In genomic region chr5:90930546-90930945, GRCm38 (mm10) we compare ENCODE assay signal across 8 mouse cellular contexts. TPM values are rescaled to one million over a fixed set of nuclear protein-coding genes. Genes with fewer than 3 reads are reported as not detected.
A peak's percentile ranks its signal among the peaks of the same experiment; 100 is the strongest.
DNase-seq lines count a peak whose midpoint lies in the region; ATAC-seq and TF ChIP-seq lines count a peak whose summit lies in the region.

No protein-coding gene starts in this region.

- peak overlapping the region; percentile 78 for H3K4me3 ChIP-seq in kidney, embryonic 15.5 days (replicated peaks)
- peak overlapping the region; percentile 65 for H3K4me3 ChIP-seq in cortical plate, adult 2 months (ENCODE audit: insufficient read depth, low read length)
- H3K4me3 ChIP-seq in hindbrain, postnatal 0 days (ENCODE audit: low read length) = peak overlapping the region; percentile 71
- H3K4me3 ChIP-seq in midbrain, embryonic 15.5 days = peak overlapping the region; percentile 61

- H3K4me2 ChIP-seq in kidney, embryonic 15.5 days = peak overlapping the region; percentile 62
- H3K4me2 ChIP-seq in hindbrain, postnatal 0 days (ENCODE audit: low read depth, low read length) = peak overlapping the region; percentile 75
- peak overlapping the region; percentile 70 for H3K4me2 ChIP-seq in midbrain, embryonic 15.5 days

- H3K27me3 ChIP-seq in kidney, embryonic 15.5 days = no peaks in the 10 kb centered on the region
- no peaks in the 10 kb centered on the region for H3K27me3 ChIP-seq in hindbrain, postnatal 0 days (ENCODE audit: insufficient read depth, low read length)
- no peaks in the 10 kb centered on the region for H3K27me3 ChIP-seq in midbrain, embryonic 15.5 days (replicated peaks)

- TF ChIP-seq POLR2A in cortical plate, adult 2 months (IDR thresholded peaks at IDR 0.05; ENCODE audit: extremely low read depth, insufficient read depth, low read length) = no peak

- H3K9ac ChIP-seq in kidney, embryonic 15.5 days = peak overlapping the region; percentile 91
- H3K9ac ChIP-seq in hindbrain, postnatal 0 days (replicated peaks; ENCODE audit: low read length) = peak overlapping the region; percentile 98
- H3K9ac ChIP-seq in midbrain, embryonic 15.5 days = peak overlapping the region; percentile 85

- H3K27ac ChIP-seq in kidney, embryonic 15.5 days = peak overlapping the region; percentile 99
- H3K27ac ChIP-seq in cortical plate, adult 2 months (ENCODE audit: insufficient read depth, low read length) = peak overlapping the region; percentile 83; the same call in 1 of the 2 replicates
- peak overlapping the region; percentile 98 for H3K27ac ChIP-seq in hindbrain, postnatal 0 days
- H3K27ac ChIP-seq in midbrain, embryonic 15.5 days = peak overlapping the region; percentile 99

- intact Hi-C loops in left cerebral cortex, postnatal 36 days (cut with DNase I) = no loop called here

- 0 out of 2 replicates have a peak, but pooled peaks have one; percentile 2 for ATAC-seq in kidney, embryonic 15.5 days (replicated peaks; ENCODE audit: low FRiP score)
- ATAC-seq in hindbrain, postnatal 0 days = peak; percentile 16; the same call in 1 of the 2 replicates
- peak; percentile 3 for ATAC-seq in midbrain, embryonic 15.5 days (replicated peaks)
- ATAC-seq in monocyte, adult 5-6 weeks (replicated peaks; ENCODE audit: insufficient number of reproducible peaks, low FRiP score, low TSS enrichment, poor library complexity, severe bottlenecking) = no peak

- WGBS in kidney, embryonic 15.5 days = 27% methylated on average over 2 of the region's 2 CpGs
- WGBS in hindbrain, postnatal 0 days = 48% methylated on average over 2 of the region's 2 CpGs
- 40% methylated on average over 2 of the region's 2 CpGs for WGBS in midbrain, embryonic 15.5 days

- peaks cover 11% of the 10 kb centered on the region for H3K4me1 ChIP-seq in kidney, embryonic 15.5 days
- peaks cover 3% of the 10 kb centered on the region for H3K4me1 ChIP-seq in cortical plate, adult 2 months (ENCODE audit: control insufficient read depth, insufficient read depth, low read length)
- H3K4me1 ChIP-seq in hindbrain, postnatal 0 days (ENCODE audit: insufficient read depth, low read length) = peaks cover 9% of the 10 kb centered on the region; the same call in 1 of the 2 replicates
- H3K4me1 ChIP-seq in midbrain, embryonic 15.5 days = peaks cover 17% of the 10 kb centered on the region

- no peak for TF ChIP-seq CTCF in cortical plate, adult 2 months (IDR thresholded peaks at IDR 0.05; ENCODE audit: extremely low read depth, insufficient read depth, low read length)
- no peak for TF ChIP-seq CTCF in hindbrain, postnatal 0 days (IDR thresholded peaks at IDR 0.05; ENCODE audit: low read depth)

- no peak for DNase-seq in kidney, postnatal 4 days
- peak; percentile 9 for DNase-seq in hindbrain, postnatal 0 days (ENCODE audit: low spot score)
- no peak for DNase-seq in layer of hippocampus, postnatal 25 days (ENCODE audit: extremely low spot score in 1 of 2, low spot score in 1 of 2)
- DNase-seq in left cerebral cortex, postnatal 36 days (ENCODE audit: low spot score in 2 of 2) = no peak

- H3K9me3 ChIP-seq in kidney, embryonic 15.5 days (replicated peaks) = no peaks in the 10 kb centered on the region
- H3K9me3 ChIP-seq in hindbrain, postnatal 0 days (ENCODE audit: low read length) = no peaks in the 10 kb centered on the region
- no peaks in the 10 kb centered on the region for H3K9me3 ChIP-seq in midbrain, embryonic 15.5 days

- H3K36me3 ChIP-seq in kidney, embryonic 15.5 days = peaks cover 13% of the 10 kb centered on the region
- H3K36me3 ChIP-seq in hindbrain, postnatal 0 days (ENCODE audit: insufficient read depth, low read length) = no peaks in the 10 kb centered on the region
- no peaks in the 10 kb centered on the region for H3K36me3 ChIP-seq in midbrain, embryonic 15.5 days (replicated peaks)

RNA-seq across cellular contexts. Expression of gene Mthfd2l, which starts 0.4 kb away (rescaled TPM):
- 47.1 and 61.2 TPM in 2 replicates for polyA plus RNA-seq in kidney, embryonic 15.5 days (2015; fragmentation: Nextera tagmentation; extraction: Ambion mirVana)
- polyA plus RNA-seq in cortical plate, adult 2 months (2012; rRNA removed) = 16.7 and 18.2 TPM in 2 replicates
- 84.7 and 97.5 TPM in 2 replicates for total RNA-seq in hindbrain, postnatal 0 days (2014; rRNA removed)
- 58.8 and 62.7 TPM in 2 replicates for polyA plus RNA-seq in hindbrain, postnatal 0 days (2015; fragmentation: Nextera tagmentation; extraction: Ambion mirVana)
- 59.7 and 65.4 TPM in 2 replicates for polyA plus RNA-seq in midbrain, embryonic 15.5 days (2015; fragmentation: Nextera tagmentation; extraction: Ambion mirVana)
- total RNA-seq in layer of hippocampus, postnatal 25 days (2021) = 10 to 100 TPM; 13.7 to 15.8 TPM
- 7.7 to 11.1 TPM (median 9.7 TPM) in 3 replicates for total RNA-seq in monocyte, adult 5-6 weeks (2017)
- total RNA-seq in left cerebral cortex, postnatal 36 days (2021) = 10 to 100 TPM; 17.0 to 17.8 TPM

RNA-seq across cellular contexts. Expression of gene Cxcl2, which starts 26.9 kb away (rescaled TPM):
- polyA plus RNA-seq in kidney, embryonic 15.5 days (2015; fragmentation: Nextera tagmentation; extraction: Ambion mirVana) = not detected in 2 replicates
- polyA plus RNA-seq in cortical plate, adult 2 months (2012; rRNA removed) = not detected in 2 replicates
- total RNA-seq in hindbrain, postnatal 0 days (2014; rRNA removed) = not detected in 2 replicates
- 0.14 TPM in 1 of 2 replicates, not detected in the other for polyA plus RNA-seq in hindbrain, postnatal 0 days (2015; fragmentation: Nextera tagmentation; extraction: Ambion mirVana)
- not detected in 2 replicates for polyA plus RNA-seq in midbrain, embryonic 15.5 days (2015; fragmentation: Nextera tagmentation; extraction: Ambion mirVana)
- not detected for total RNA-seq in layer of hippocampus, postnatal 25 days (2021)
- total RNA-seq in monocyte, adult 5-6 weeks (2017) = 33.2 to 79.5 TPM (median 56.2 TPM) in 3 replicates
- total RNA-seq in left cerebral cortex, postnatal 36 days (2021) = not detected

RNA-seq across cellular contexts. Expression of gene Cxcl1, which starts 39.5 kb away (rescaled TPM):
- polyA plus RNA-seq in kidney, embryonic 15.5 days (2015; fragmentation: Nextera tagmentation; extraction: Ambion mirVana) = 0.65 and 0.77 TPM in 2 replicates
- 0.06 and 0.08 TPM in 2 replicates for polyA plus RNA-seq in cortical plate, adult 2 months (2012; rRNA removed)
- 0.22 TPM in 1 of 2 replicates, not detected in the other for total RNA-seq in hindbrain, postnatal 0 days (2014; rRNA removed)
- 0.50 and 0.56 TPM in 2 replicates for polyA plus RNA-seq in hindbrain, postnatal 0 days (2015; fragmentation: Nextera tagmentation; extraction: Ambion mirVana)
- polyA plus RNA-seq in midbrain, embryonic 15.5 days (2015; fragmentation: Nextera tagmentation; extraction: Ambion mirVana) = 0.22 and 0.31 TPM in 2 replicates
- total RNA-seq in layer of hippocampus, postnatal 25 days (2021) = under 1 TPM in 1 of 2 experiments, not detected in 1; 0.32 TPM
- 1.4 TPM in 1 of 3 replicates, not detected in the others for total RNA-seq in monocyte, adult 5-6 weeks (2017)
- total RNA-seq in left cerebral cortex, postnatal 36 days (2021) = not detected

Comparison
In these comparisons a context has a peak if more than half of its experiments do, and no peak if none do; other contexts are left out.
1. RNA of gene Cxcl2, which starts 26.9 kb away (total RNA-seq): 33.2 to 79.5 TPM in monocyte, adult 5-6 weeks; not detected in hindbrain, postnatal 0 days, not detected in layer of hippocampus, postnatal 25 days and not detected in left cerebral cortex, postnatal 36 days; every median in the first group is over 10 times any median in the second.
2. Peak in every context shown above with its lines, with median percentiles within 50 percentile points of each other: H3K27ac ChIP-seq, H3K4me2 ChIP-seq, H3K4me3 ChIP-seq and H3K9ac ChIP-seq.